Mouse (Mus musculus) olfactory bulb, adult 2 months (tissue): Measurements from ENCODE around the gene Olfr789.

ENCODE experiments used
- CTCF ChIP-seq: fragments of 200-500 bp; IDR thresholded peaks from 2 replicates; pipeline ENCODE4 v1.5.1; 2012; ENCODE audit warnings: low read depth, mild to moderate bottlenecking, low read length, moderate library complexity; ENCODE audit not compliant: insufficient read depth
- POLR2A ChIP-seq: fragments of 200-500 bp; IDR thresholded peaks from 2 replicates; pipeline ENCODE4 v1.6.1; 2012; ENCODE audit warnings: mild to moderate bottlenecking, low read depth, low read length, moderate library complexity; ENCODE audit not compliant: insufficient read depth

GRCm38 (mm10) chr10:129473256-129473655 is 11.3 kb upstream of the Olfr789 start:
- TF ChIP-seq POLR2A, result no peak
- TF ChIP-seq CTCF, result no peak
